Comparison of ENCODE assay signal across 8 mouse cellular contexts in genomic region chr14:54994136-54994868, GRCm38 (mm10). TPM values are rescaled to one million over a fixed set of nuclear protein-coding genes. Genes with fewer than 3 reads are reported as not detected.
DNase-seq lines count a peak whose midpoint lies in the region; ATAC-seq and TF ChIP-seq lines count a peak whose summit lies in the region.

Gene Myh7 (minus strand): TSS chr14:54994626.

- no peak within 1 kb of the TSS for H3K4me3 ChIP-seq in forebrain, embryonic 13.5 days
- H3K4me3 ChIP-seq in midbrain, embryonic 13.5 days (replicated peaks), result no peak within 1 kb of the TSS
- H3K4me3 ChIP-seq in cerebellum, adult 2 months (replicated peaks; ENCODE audit: insufficient read depth, low read depth, low read length), result no peak within 1 kb of the TSS

- TF ChIP-seq CTCF in cerebellum, adult 2 months (IDR thresholded peaks at IDR 0.05; ENCODE audit: borderline replicate concordance, insufficient read depth, low read depth, low read length), result no peak

- intact Hi-C loops in heart, postnatal 10 days (cut with DNase I), result no loop called here

- no peaks in the 10 kb centered on the region for H3K36me3 ChIP-seq in forebrain, embryonic 13.5 days (ENCODE audit: poor library complexity, severe bottlenecking)
- no peaks in the 10 kb centered on the region for H3K36me3 ChIP-seq in midbrain, embryonic 13.5 days

- WGBS in forebrain, embryonic 13.5 days, result 50% methylated on average over 11 of the region's 11 CpGs
- 50% methylated on average over 11 of the region's 11 CpGs for WGBS in midbrain, embryonic 13.5 days
- 69% methylated on average over 11 of the region's 11 CpGs for WGBS in cerebellum, adult 2 months

- H3K27me3 ChIP-seq in forebrain, embryonic 13.5 days, result no peaks in the 10 kb centered on the region
- H3K27me3 ChIP-seq in midbrain, embryonic 13.5 days, result no peaks in the 10 kb centered on the region
- H3K27me3 ChIP-seq in cerebellum, adult 2 months (ENCODE audit: control insufficient read depth, insufficient read depth, low read length), result no peaks in the 10 kb centered on the region

- TF ChIP-seq POLR2A in cerebellum, adult 2 months (IDR thresholded peaks at IDR 0.05; ENCODE audit: borderline replicate concordance, insufficient read depth, low read length), result no peak

- H3K9me3 ChIP-seq in forebrain, embryonic 13.5 days (replicated peaks), result no peaks in the 10 kb centered on the region
- H3K9me3 ChIP-seq in midbrain, embryonic 13.5 days, result no peaks in the 10 kb centered on the region

- peaks cover 39% of the 10 kb centered on the region for H3K4me1 ChIP-seq in forebrain, embryonic 13.5 days
- peaks cover 40% of the 10 kb centered on the region for H3K4me1 ChIP-seq in midbrain, embryonic 13.5 days (replicated peaks)
- H3K4me1 ChIP-seq in cerebellum, adult 2 months (ENCODE audit: control insufficient read depth, insufficient read depth, low read length), result no peaks in the 10 kb centered on the region

- no peak for DNase-seq in frontal cortex, adult 2 months (ENCODE audit: extremely low spot score in 1 of 2, low spot score in 1 of 2)
- no peak for DNase-seq in frontal cortex, postnatal 14 days (ENCODE audit: low spot score in 2 of 2)
- DNase-seq in heart, postnatal 10 days, result peak in 1 of 2 experiments; percentile 45
- DNase-seq in cerebellum, postnatal 25 days, result no peak
- no peak for DNase-seq in cerebellum, adult 2 months

- H3K27ac ChIP-seq in forebrain, embryonic 13.5 days, result peak within 1 kb of the TSS; percentile 93
- peak within 1 kb of the TSS; percentile 94 for H3K27ac ChIP-seq in midbrain, embryonic 13.5 days
- no peak within 1 kb of the TSS for H3K27ac ChIP-seq in cerebellum, adult 2 months (ENCODE audit: insufficient read depth, low read length)

- peak within 1 kb of the TSS; percentile 30 for H3K9ac ChIP-seq in forebrain, embryonic 13.5 days
- H3K9ac ChIP-seq in midbrain, embryonic 13.5 days (replicated peaks), result peak within 1 kb of the TSS; percentile 54

- no peak for ATAC-seq in forebrain, embryonic 13.5 days
- ATAC-seq in midbrain, embryonic 13.5 days, result no peak; the same call in 1 of the 2 replicates
- no peak for ATAC-seq in granulocyte monocyte progenitor cell, adult 5-6 weeks (replicated peaks; ENCODE audit: poor library complexity, severe bottlenecking)

- H3K4me2 ChIP-seq in forebrain, embryonic 13.5 days, result 0 out of 2 replicates have a peak within 1 kb of the TSS, but pooled peaks have one; percentile 14
- peak within 1 kb of the TSS; percentile 24; the same call in 1 of the 2 replicates for H3K4me2 ChIP-seq in midbrain, embryonic 13.5 days (replicated peaks)

RNA-seq across cellular contexts. Expression of gene Myh7, which starts in this region (rescaled TPM):
- polyA plus RNA-seq in frontal cortex, adult 2 months (2012; rRNA removed), result 26.8 and 29.3 TPM in 2 replicates
- polyA plus RNA-seq in forebrain, embryonic 13.5 days (2015; fragmentation: Nextera tagmentation; extraction: Ambion mirVana), result 2.5 and 7.0 TPM in 2 replicates
- 1,000 to 10,000 TPM; 1,842 to 1,858 TPM for total RNA-seq in heart, postnatal 10 days (2021)
- polyA plus RNA-seq in midbrain, embryonic 13.5 days (2015; fragmentation: Nextera tagmentation; extraction: Ambion mirVana), result 4.6 and 5.3 TPM in 2 replicates
- not detected in 2 replicates for total RNA-seq in granulocyte monocyte progenitor cell, adult 5-6 weeks (2014; fragmentation: Nextera tagmentation)
- total RNA-seq in granulocyte monocyte progenitor cell, adult 5-6 weeks (2017), result not detected in 2 replicates
- 4.4 and 6.9 TPM in 2 replicates for polyA plus RNA-seq in cerebellum, adult 2 months (2012; rRNA removed)

Comparison
In these comparisons a context has a peak if more than half of its experiments do, and no peak if none do; other contexts are left out.
1. RNA of gene Myh7 (total RNA-seq): 1,842 to 1,858 TPM in heart, postnatal 10 days; not detected in granulocyte monocyte progenitor cell, adult 5-6 weeks; every median in the first group is over 1,000 times any median in the second.